Mouse (Mus musculus): ENCODE measurements around the gene Xpc. TPM values are rescaled to one million over a fixed set of nuclear protein-coding genes. Genes with fewer than 3 reads are reported as not detected.
A peak's percentile ranks its signal among the peaks of the same experiment; 100 is the strongest.
"Not testable (repeated sequence)": the region's sequence is repeated elsewhere in the genome, so short reads cannot be mapped to it uniquely, and the experiment has no call there.

The Xpc gene
- polyA plus RNA-seq, 1 experiment: 17.6 TPM

GRCm38 (mm10) chr6:91472868-91473804 lies 42.6 kb downstream of the Xpc start, which contains the start of the genes Chchd4 and Tmem43:
Gene Chchd4 (minus strand): TSS chr6:91473546.
Gene Tmem43 (plus strand): TSS chr6:91473703.
- DNase-seq (ENCODE audit: low spot score): peak; percentile 82

- DNase-seq (ENCODE audit: low spot score): no peak
Observed at GRCm38 (mm10) chr6:91472319-91472718, 43.4 kb downstream of the Xpc start.

- DNase-seq (ENCODE audit: low spot score): not testable (repeated sequence)
Observed at GRCm38 (mm10) chr6:91471427-91471826, 44.3 kb downstream of the Xpc start.

GRCm38 (mm10) chr6:91470712-91471111 lies 45.0 kb downstream of the Xpc start:
- DNase-seq (ENCODE audit: low spot score): no peak

- no peak for DNase-seq (ENCODE audit: low spot score)
Observed at GRCm38 (mm10) chr6:91467106-91467505, 48.6 kb downstream of the Xpc start.

GRCm38 (mm10) chr6:91465756-91466155 lies 49.9 kb downstream of the Xpc start:
- DNase-seq (ENCODE audit: low spot score): no peak

GRCm38 (mm10) chr6:91459471-91459870 lies 56.2 kb downstream of the Xpc start:
- no peak for DNase-seq (ENCODE audit: low spot score)

GRCm38 (mm10) chr6:91454546-91454945 lies 61.1 kb downstream of the Xpc start:
- DNase-seq (ENCODE audit: low spot score): no peak

GRCm38 (mm10) chr6:91452056-91452455 lies 63.6 kb downstream of the Xpc start:
- no peak for DNase-seq (ENCODE audit: low spot score)

- no peak for DNase-seq (ENCODE audit: low spot score)
Observed at GRCm38 (mm10) chr6:91449472-91450225, 66.0 kb downstream of the Xpc start.

GRCm38 (mm10) chr6:91445316-91445715 lies 70.4 kb downstream of the Xpc start:
- no peak for DNase-seq (ENCODE audit: low spot score)

- no peak for DNase-seq (ENCODE audit: low spot score)
Observed at GRCm38 (mm10) chr6:91441145-91441662, 74.5 kb downstream of the Xpc start.

GRCm38 (mm10) chr6:91440474-91441144 lies 75.1 kb downstream of the Xpc start:
- DNase-seq (ENCODE audit: low spot score): peak; percentile 86

Other genes with a start within 250 kb of the Xpc start
- not detected in 2 replicates for gene Wnt7a, start 104.5 kb downstream of the Xpc start, polyA plus RNA-seq (2012; rRNA removed)
- gene Chchd4, start 42.3 kb downstream of the Xpc start, polyA plus RNA-seq (2012; rRNA removed): 6.7 and 7.6 TPM in 2 replicates
- 65.4 and 68.0 TPM in 2 replicates for gene Tmem43, start 42.2 kb downstream of the Xpc start, polyA plus RNA-seq (2012; rRNA removed)
- 53.6 and 67.6 TPM in 2 replicates for gene Lsm3, start within 50 bp of the Xpc start, polyA plus RNA-seq (2012; rRNA removed)
- 55.0 and 73.2 TPM in 2 replicates for gene Slc6a6, start 168.2 kb upstream of the Xpc start, polyA plus RNA-seq (2012; rRNA removed)